Mouse (Mus musculus) erythroblast, embryonic 14.5 days (primary cell): ENCODE results near the gene Snd1.

Source experiments
- GATA1 ChIP-seq: IDR thresholded peaks from 2 replicates; pipeline ENCODE4 v1.6.1; 2012; ENCODE audit warnings: low read length, inconsistent platforms, mixed read lengths
- TAL1 ChIP-seq: IDR thresholded peaks from 3 replicates; pipeline ENCODE4 v1.6.1; 2012; ENCODE audit warnings: low read length, inconsistent platforms, mixed read lengths

GRCm38 (mm10) chr6:28749224-28749623 lies 274.3 kb downstream of the Snd1 start:
- TF ChIP-seq GATA1: no peak
- TF ChIP-seq TAL1: no peak
